Mouse (Mus musculus) hindbrain, embryonic 11.5 days (tissue): ENCODE data around the gene Dgkq. TPM values are rescaled to one million over a fixed set of nuclear protein-coding genes. Genes with fewer than 3 reads are reported as not detected.

Source experiments
- ATAC-seq: fragments of 200-750 bp; cut with Nextera tagmentation; 2 replicates; pipeline ENCODE4 v1.8.0; 2017; ENCODE audit warnings: mild to moderate bottlenecking, moderate TSS enrichment, moderate library complexity; ENCODE audit not compliant: low FRiP score
- DNase-seq: peaks from one replicate; pipeline ENCODE4 v3.0.0-alpha.2; 2015; ENCODE audit warnings: low spot score
- H3K27ac ChIP-seq: fragments of 300-500 bp; sonication (generic); 2 replicates; pipeline ENCODE4 v1.5.1; 2014; ENCODE audit warnings: mild to moderate bottlenecking, low read depth, low read length
- H3K27me3 ChIP-seq: fragments of 300-500 bp; sonication (generic); 2 replicates; pipeline ENCODE4 v1.6.1; 2014; ENCODE audit warnings: mild to moderate bottlenecking, low read length, moderate library complexity, mixed read lengths; ENCODE audit not compliant: control insufficient read depth, insufficient read depth
- H3K36me3 ChIP-seq: fragments of 300-500 bp; sonication (generic); 2 replicates; pipeline ENCODE4 v1.6.1; 2014; ENCODE audit warnings: mild to moderate bottlenecking, low read length, moderate library complexity, mixed read lengths; ENCODE audit not compliant: control insufficient read depth, insufficient read depth
- H3K4me1 ChIP-seq: fragments of 300-500 bp; sonication (generic); replicated peaks from 2 replicates; pipeline ENCODE4 v1.6.1; 2014; ENCODE audit warnings: low read length, mixed read lengths; ENCODE audit not compliant: control insufficient read depth, insufficient read depth
- H3K4me2 ChIP-seq: fragments of 300-500 bp; sonication (generic); replicated peaks from 2 replicates; pipeline ENCODE4 v1.6.1; 2014; ENCODE audit warnings: mild to moderate bottlenecking, low read depth, low read length
- H3K4me3 ChIP-seq: fragments of 300-500 bp; sonication (generic); 2 replicates; pipeline ENCODE4 v1.5.1; 2014; ENCODE audit warnings: low read depth, low read length
- H3K9ac ChIP-seq: fragments of 300-500 bp; sonication (generic); 2 replicates; pipeline ENCODE4 v1.6.1; 2014; ENCODE audit warnings: low read depth, low read length
- H3K9me3 ChIP-seq: fragments of 300-500 bp; sonication (generic); 2 replicates; pipeline ENCODE4 v1.6.1; 2016; ENCODE audit warnings: low read length; ENCODE audit not compliant: control insufficient read depth
- WGBS: fragments of 180-500 bp; shearing (Covaris S2); extraction: QIAGEN DNeasy Blood & Tissue Kit; methylation state at CpG from one replicate; pipeline ENCODE4 v1.1.7; 2014; 5-methylcytosine and 5-hydroxymethylcytosine counted together
- polyA plus RNA-seq: library from polyadenylated mRNA; unstranded; fragments of >200 nt; fragmentation: Nextera tagmentation; extraction: Ambion mirVana; gene quantifications from 2 replicates; pipeline ENCODE4 v1.2.1, GENCODE M21; 2014

The Dgkq gene
- polyA plus RNA-seq, result 8.2 and 9.5 TPM in 2 replicates

GRCm38 (mm10) chr5:108668977-108669936 is at the start of gene Dgkq:
Dgkq (minus strand) TSS chr5:108669672.
- Histone ChIP-seq H3K27me3 (no peaks in the 10 kb centered on the region), H3K9ac (peak within 1 kb of the TSS; percentile 70), H3K9me3 (no peaks in the 10 kb centered on the region), H3K36me3 (no peaks in the 10 kb centered on the region), H3K4me3 (peak within 1 kb of the TSS; percentile 51), H3K4me2 (peak within 1 kb of the TSS; percentile 75), H3K4me1 (0 out of 2 replicates have a peak, but pooled peaks cover 4% of the 10 kb centered on the region), H3K27ac (peak within 1 kb of the TSS; percentile 68)
- 7% methylated on average over 40 of the region's 43 CpGs for WGBS
- ATAC-seq (peak; percentile 86), DNase-seq (peak; percentile 85)

- no peaks in the 10 kb centered on the region; the same call in 1 of the 2 replicates for H3K4me1 ChIP-seq
- no peak overlapping the region for H3K4me3 ChIP-seq
- no peaks in the 10 kb centered on the region for H3K9me3 ChIP-seq
- H3K4me2 ChIP-seq, result no peak overlapping the region
- no peak overlapping the region for H3K9ac ChIP-seq
- H3K27ac ChIP-seq, result no peak overlapping the region
- WGBS, result 42% methylated on average over 4 of the region's 4 CpGs
- H3K27me3 ChIP-seq, result no peaks in the 10 kb centered on the region
- H3K36me3 ChIP-seq, result no peaks in the 10 kb centered on the region
- DNase-seq, result no peak
- no peak for ATAC-seq
Measured at GRCm38 (mm10) chr5:108718051-108718450, 48.6 kb upstream of the Dgkq start.

DNA sequence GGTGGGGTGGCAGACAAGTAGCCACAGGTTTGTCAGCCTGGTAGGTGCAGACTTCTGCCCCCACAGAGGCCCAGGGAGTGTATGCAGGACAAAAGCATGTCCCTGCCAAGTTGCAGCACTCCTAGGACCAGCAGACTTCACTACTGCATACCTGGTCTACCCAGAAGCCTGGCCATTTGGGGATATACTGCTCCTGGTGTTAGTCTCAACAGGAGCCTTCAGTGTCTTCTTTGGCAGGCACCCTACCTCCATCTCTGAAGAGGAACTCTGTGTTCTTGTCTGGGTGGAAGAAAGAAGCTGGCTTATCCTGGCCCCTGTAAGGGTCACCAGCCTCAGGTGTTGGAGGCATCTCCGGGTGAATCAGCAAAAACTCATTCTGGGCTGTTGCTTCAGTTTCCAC is 46.5 kb upstream of the Dgkq start:
- H3K4me3 ChIP-seq, result no peak overlapping the region
- 93% methylated on average over 1 of the region's 1 CpGs for WGBS
- no peak overlapping the region for H3K4me2 ChIP-seq
- no peak overlapping the region for H3K27ac ChIP-seq
- no peak for ATAC-seq
- H3K9ac ChIP-seq, result no peak overlapping the region
- no peak for DNase-seq
- no peaks in the 10 kb centered on the region for H3K36me3 ChIP-seq
- no peaks in the 10 kb centered on the region; the same call in 1 of the 2 replicates for H3K4me1 ChIP-seq
- H3K9me3 ChIP-seq, result no peaks in the 10 kb centered on the region
- H3K27me3 ChIP-seq, result no peaks in the 10 kb centered on the region

GRCm38 (mm10) chr5:108714149-108714548 is 44.7 kb upstream of the Dgkq start:
- DNase-seq (no peak), ATAC-seq (no peak; the same call in 1 of the 2 replicates)
- Histone ChIP-seq H3K27ac (no peak overlapping the region), H3K4me3 (no peak overlapping the region), H3K27me3 (no peaks in the 10 kb centered on the region), H3K4me1 (no peaks in the 10 kb centered on the region; the same call in 1 of the 2 replicates), H3K9ac (no peak overlapping the region), H3K9me3 (no peaks in the 10 kb centered on the region), H3K36me3 (no peaks in the 10 kb centered on the region), H3K4me2 (no peak overlapping the region)
- WGBS, result 66% methylated on average over 6 of the region's 6 CpGs

DNA sequence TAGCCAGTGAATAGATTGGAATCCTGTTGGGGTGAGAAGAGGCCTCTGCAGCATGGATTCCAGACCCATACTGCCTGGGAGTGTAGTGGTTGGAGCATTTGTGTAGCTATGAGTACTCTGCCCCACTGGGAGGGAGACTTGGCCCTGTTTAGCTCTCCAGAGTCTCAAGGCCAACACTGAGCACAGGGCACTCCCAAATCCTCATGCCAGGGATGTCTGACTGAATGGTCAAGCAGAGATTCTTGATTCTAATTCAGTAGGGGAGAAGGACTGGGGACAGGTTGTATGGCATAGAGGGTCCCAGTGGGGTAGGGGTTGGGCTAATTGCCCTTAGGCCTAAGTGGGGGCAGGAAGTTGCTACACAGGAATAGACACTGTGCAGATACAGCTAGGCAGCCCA is 44.2 kb upstream of the Dgkq start:
- H3K27ac ChIP-seq, result no peak overlapping the region
- no peaks in the 10 kb centered on the region; the same call in 1 of the 2 replicates for H3K4me1 ChIP-seq
- H3K4me3 ChIP-seq, result no peak overlapping the region
- DNase-seq (no peak), ATAC-seq (no peak)
- no peak overlapping the region for H3K9ac ChIP-seq
- no peaks in the 10 kb centered on the region for H3K27me3 ChIP-seq
- no peaks in the 10 kb centered on the region for H3K9me3 ChIP-seq
- no peak overlapping the region for H3K4me2 ChIP-seq
- H3K36me3 ChIP-seq, result no peaks in the 10 kb centered on the region

DNA sequence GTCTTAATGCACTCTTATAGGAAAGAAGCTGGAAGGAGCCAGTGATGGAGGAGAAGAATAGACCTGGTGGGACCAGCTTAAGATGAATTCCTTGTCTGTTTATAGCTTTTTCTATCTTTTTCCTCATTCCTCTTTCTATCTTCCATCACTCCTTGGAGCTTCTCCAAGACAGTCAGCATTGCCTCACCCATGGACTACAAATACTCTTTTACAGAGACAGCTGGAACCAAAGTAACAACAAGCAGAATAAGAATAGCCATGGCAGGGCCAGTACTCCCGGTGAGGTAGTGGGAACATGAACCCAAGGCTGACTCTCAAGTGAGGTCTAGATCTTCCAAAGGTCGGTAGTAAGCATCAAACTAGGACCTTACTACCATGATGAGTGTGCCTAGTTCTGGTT is 43.6 kb upstream of the Dgkq start:
- no peak overlapping the region for H3K27ac ChIP-seq
- no peaks in the 10 kb centered on the region for H3K9me3 ChIP-seq
- no peak for DNase-seq
- no peak overlapping the region for H3K9ac ChIP-seq
- 82% methylated on average over 2 of the region's 2 CpGs for WGBS
- ATAC-seq, result no peak
- H3K4me1 ChIP-seq, result no peaks in the 10 kb centered on the region; the same call in 1 of the 2 replicates
- H3K36me3 ChIP-seq, result no peaks in the 10 kb centered on the region
- H3K27me3 ChIP-seq, result no peaks in the 10 kb centered on the region
- no peak overlapping the region for H3K4me2 ChIP-seq
- no peak overlapping the region for H3K4me3 ChIP-seq

DNA sequence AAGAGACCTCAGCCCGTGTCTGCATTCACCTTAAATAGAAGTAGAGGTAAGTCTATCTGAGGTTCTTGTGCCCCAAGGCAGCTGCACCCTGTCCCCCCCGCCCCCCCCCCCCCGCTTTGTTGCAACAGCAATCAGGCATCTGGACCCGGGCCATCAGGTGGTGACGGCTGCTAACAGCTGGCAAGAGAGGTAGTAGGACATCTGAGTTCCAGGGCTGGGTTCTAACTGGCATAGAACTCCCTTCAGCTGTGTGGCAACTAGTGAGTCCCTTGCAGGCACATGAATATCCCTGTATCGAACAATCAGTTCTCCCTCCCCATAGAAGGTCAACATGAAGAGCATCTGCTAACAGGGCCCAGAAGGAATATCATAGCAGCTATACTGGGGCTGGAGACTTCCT is 42.5 kb upstream of the Dgkq start:
- DNase-seq, result no peak
- ATAC-seq, result no peak
- Histone ChIP-seq H3K4me2 (no peak overlapping the region), H3K9ac (no peak overlapping the region), H3K4me1 (no peaks in the 10 kb centered on the region), H3K36me3 (no peaks in the 10 kb centered on the region), H3K9me3 (no peaks in the 10 kb centered on the region), H3K27me3 (no peaks in the 10 kb centered on the region), H3K27ac (no peak overlapping the region), H3K4me3 (no peak overlapping the region)
- WGBS, result 85% methylated on average over 6 of the region's 6 CpGs

- WGBS, result 62% methylated on average over 6 of the region's 6 CpGs
- no peak overlapping the region for H3K27ac ChIP-seq
Measured at GRCm38 (mm10) chr5:108708981-108709731, 39.7 kb upstream of the Dgkq start.

More at GRCm38 (mm10) chr5:108708981-108709731, 39.7 kb upstream of the Dgkq start:
- no peak for DNase-seq
- Histone ChIP-seq H3K4me1 (no peaks in the 10 kb centered on the region), H3K4me2 (no peak overlapping the region), H3K4me3 (no peak overlapping the region), H3K9me3 (no peaks in the 10 kb centered on the region), H3K27me3 (no peaks in the 10 kb centered on the region), H3K36me3 (no peaks in the 10 kb centered on the region), H3K9ac (no peak overlapping the region)
- ATAC-seq, result no peak
